Mouse (Mus musculus): ENCODE measurements at regions not wholly inside any gene's neighbourhood (a gene's known extent, or its start where the extent isn't known, plus 50 kb on each side); places are given as distances from the start of the nearest gene placed in this dataset.

- DNase-seq: no peak
Observed at GRCm38 (mm10) chr3:58072230-58072839, 224.5 kb upstream of the Pfn2 start.

- DNase-seq: no peak
Observed at GRCm38 (mm10) chr3:58089344-58090139, 241.7 kb upstream of the Pfn2 start.

GRCm38 (mm10) chr3:58090396-58090795 is 242.5 kb upstream of the Pfn2 start:
- no peak for DNase-seq

GRCm38 (mm10) chr3:58091466-58092176 is 243.7 kb upstream of the Pfn2 start:
- DNase-seq: no peak

- DNase-seq: no peak
Observed at GRCm38 (mm10) chr3:58110911-58111476, 263.1 kb upstream of the Pfn2 start.

- no peak for DNase-seq
Observed at GRCm38 (mm10) chr3:58112431-58112856, 264.6 kb upstream of the Pfn2 start.

- no peak for DNase-seq
Observed at GRCm38 (mm10) chr3:58113941-58114340, 266.1 kb upstream of the Pfn2 start.

- DNase-seq: no peak
Observed at GRCm38 (mm10) chr3:58115511-58115910, 267.6 kb upstream of the Pfn2 start.

- no peak for DNase-seq
Observed at GRCm38 (mm10) chr3:58116848-58117247, 269.0 kb upstream of the Pfn2 start.

- DNase-seq: no peak
Observed at GRCm38 (mm10) chr3:58120051-58120450, 272.2 kb upstream of the Pfn2 start.

GRCm38 (mm10) chr3:58122456-58123359 is 274.8 kb upstream of the Pfn2 start:
- DNase-seq: peak; percentile 78 to 84

- DNase-seq: no peak
Observed at GRCm38 (mm10) chr3:58123396-58124077, 275.7 kb upstream of the Pfn2 start.

GRCm38 (mm10) chr3:58124886-58125285 is 277.0 kb upstream of the Pfn2 start:
- DNase-seq: no peak

- no peak for DNase-seq
Observed at GRCm38 (mm10) chr3:58126996-58127395, 279.1 kb upstream of the Pfn2 start.

- no peak for DNase-seq
Observed at GRCm38 (mm10) chr3:58128059-58128458, 280.2 kb upstream of the Pfn2 start.

GRCm38 (mm10) chr3:58129358-58129903 is 281.6 kb upstream of the Pfn2 start:
- no peak for DNase-seq

GRCm38 (mm10) chr3:58135607-58136365 is 278.7 kb upstream of the Tsc22d2 start:
- DNase-seq: no peak

GRCm38 (mm10) chr3:58138726-58139585 is 275.6 kb upstream of the Tsc22d2 start:
- peak; percentile 75 to 78 for DNase-seq

- no peak for DNase-seq
Observed at GRCm38 (mm10) chr3:58146108-58146507, 268.4 kb upstream of the Tsc22d2 start.
